Mouse (Mus musculus) MEL (cell line): Measurements from ENCODE around the gene Krtcap2. TPM values are rescaled to one million over a fixed set of nuclear protein-coding genes. Genes with fewer than 3 reads are reported as not detected.
"Not testable (repeated sequence)": the region's sequence is repeated elsewhere in the genome, so short reads cannot be mapped to it uniquely, and the experiment has no call there.

Source experiments
- DNase-seq: peaks from one replicate; pipeline ENCODE4 v3.0.0; 2011; ENCODE audit warnings: low read depth, low spot score
- H3K27ac ChIP-seq: 2 replicates; pipeline ENCODE4 v1.5.1; 2012; ENCODE audit warnings: low read depth, mild to moderate bottlenecking, control low read depth, low read length, moderate library complexity; ENCODE audit not compliant: control insufficient read depth
- H3K27me3 ChIP-seq, 2 experiments: fragments of 150-350 bp in 1 of 2; sonication (generic) in 1 of 2; 2 replicates each; pipeline ENCODE4 v1.6.1; 2012; ENCODE audit warnings: low read length in 2 of 2, mild to moderate bottlenecking in 2 of 2, improper control_type of control experiment in 1 of 2, moderate library complexity in 1 of 2; ENCODE audit not compliant: insufficient read depth in 2 of 2, control insufficient read depth in 1 of 2
- H3K36me3 ChIP-seq, 2 experiments: 2 replicates each; pipeline ENCODE4 v1.6.1; 2012 to 2014; ENCODE audit warnings: low read length in 2 of 2, improper control_type of control experiment in 1 of 2, inconsistent platforms in 1 of 2, mild to moderate bottlenecking in 1 of 2; ENCODE audit not compliant: insufficient read depth in 2 of 2, control insufficient read depth in 1 of 2
- H3K4me1 ChIP-seq, 2 experiments: fragments of 150-350 bp in 1 of 2; sonication (generic) in 1 of 2; 2 replicates each; pipeline ENCODE4 v1.6.1; 2012; ENCODE audit warnings: low read length in 2 of 2, improper control_type of control experiment in 1 of 2, mild to moderate bottlenecking in 1 of 2; ENCODE audit not compliant: insufficient read depth in 2 of 2, control insufficient read depth in 1 of 2
- H3K4me3 ChIP-seq, 2 experiments: fragments of 150-350 bp in 1 of 2; sonication (generic) in 1 of 2; 2 replicates each; pipeline ENCODE4 v1.5.1; 2012; ENCODE audit warnings: low read depth in 2 of 2, low read length in 2 of 2, mild to moderate bottlenecking in 2 of 2, moderate library complexity in 2 of 2, control low read depth in 1 of 2, improper control_type of control experiment in 1 of 2; ENCODE audit not compliant: control insufficient read depth in 1 of 2, insufficient read depth in 1 of 2
- H3K79me2 ChIP-seq: 2 replicates; pipeline ENCODE4 v1.6.1; 2012; ENCODE audit warnings: mild to moderate bottlenecking, low read length, moderate library complexity; ENCODE audit not compliant: control insufficient read depth, poor library complexity, insufficient read depth
- H3K9ac ChIP-seq: 2 replicates; pipeline ENCODE4 v1.6.1; 2012; ENCODE audit warnings: low read depth, mild to moderate bottlenecking, control low read depth, low read length, moderate library complexity; ENCODE audit not compliant: control insufficient read depth, poor library complexity, severe bottlenecking
- H3K9me3 ChIP-seq: fragments of 150-350 bp; sonication (generic); replicated peaks from 2 replicates; pipeline ENCODE4 v1.6.1; 2012; ENCODE audit warnings: mild to moderate bottlenecking, low read length, improper control_type of control experiment, moderate library complexity; ENCODE audit not compliant: insufficient read depth
- CHD1 ChIP-seq: IDR thresholded peaks from 2 replicates; pipeline ENCODE4 v1.6.1; 2012; ENCODE audit warnings: low read depth, mild to moderate bottlenecking, inconsistent platforms, low read length, improper control_type of control experiment
- E2F4 ChIP-seq: IDR thresholded peaks from 2 replicates; pipeline ENCODE4 v1.6.1; 2011; ENCODE audit warnings: low read depth, low read length, improper control_type of control experiment, borderline replicate concordance
- EP300 ChIP-seq, 2 experiments: IDR thresholded peaks; 2 replicates each; pipeline ENCODE4 v1.6.1; 2011; ENCODE audit warnings: improper control_type of control experiment in 2 of 2, low read length in 2 of 2, low read depth in 1 of 2, mild to moderate bottlenecking in 1 of 2
- GATA1 ChIP-seq: IDR thresholded peaks from 2 replicates; pipeline ENCODE4 v1.6.1; 2011; ENCODE audit warnings: low read depth, low read length, improper control_type of control experiment
- HCFC1 ChIP-seq: IDR thresholded peaks from 2 replicates; pipeline ENCODE4 v1.6.1; 2012; ENCODE audit warnings: low read depth, mild to moderate bottlenecking, inconsistent platforms, low read length, improper control_type of control experiment, moderate library complexity
- KAT2A ChIP-seq: conservative IDR thresholded peaks from 2 replicates; pipeline ENCODE4 v1.6.1; 2012; ENCODE audit warnings: low read depth, low read length, improper control_type of control experiment, inconsistent platforms
- MAZ ChIP-seq: IDR thresholded peaks from 2 replicates; pipeline ENCODE4 v1.6.1; 2012; ENCODE audit warnings: low read depth, mild to moderate bottlenecking, inconsistent platforms, low read length, improper control_type of control experiment
- MYB ChIP-seq: IDR thresholded peaks from 2 replicates; pipeline ENCODE4 v1.6.1; 2011; ENCODE audit warnings: mild to moderate bottlenecking, low read depth, low read length, improper control_type of control experiment
- NRF1 ChIP-seq: IDR thresholded peaks from 2 replicates; pipeline ENCODE4 v1.6.1; 2014; ENCODE audit warnings: low read depth, mild to moderate bottlenecking, inconsistent platforms, low read length, improper control_type of control experiment, moderate library complexity; ENCODE audit not compliant: poor library complexity, insufficient read depth, severe bottlenecking
- POLR2AphosphoS2 ChIP-seq: IDR thresholded peaks from 2 replicates; pipeline ENCODE4 v1.6.1; 2011; ENCODE audit warnings: low read length, improper control_type of control experiment
- RAD21 ChIP-seq: IDR thresholded peaks from 2 replicates; pipeline ENCODE4 v1.6.1; 2011; ENCODE audit warnings: mild to moderate bottlenecking, low read depth, low read length, improper control_type of control experiment
- RCOR1 ChIP-seq: IDR thresholded peaks from 2 replicates; pipeline ENCODE4 v1.6.1; 2012; ENCODE audit warnings: low read depth, mild to moderate bottlenecking, inconsistent platforms, low read length, improper control_type of control experiment
- SMC3 ChIP-seq: IDR thresholded peaks from 2 replicates; pipeline ENCODE4 v1.6.1; 2011; ENCODE audit warnings: low read depth, low read length, improper control_type of control experiment
- TBP ChIP-seq: IDR thresholded peaks from 2 replicates; pipeline ENCODE4 v1.8.0; 2011; ENCODE audit warnings: low read depth, low read length, improper control_type of control experiment
- UBTF ChIP-seq: IDR thresholded peaks from 2 replicates; pipeline ENCODE4 v1.6.1; 2012; ENCODE audit warnings: low read depth, mild to moderate bottlenecking, inconsistent platforms, low read length, improper control_type of control experiment, moderate library complexity, borderline replicate concordance; ENCODE audit not compliant: insufficient read depth
- USF1 ChIP-seq: IDR thresholded peaks from 2 replicates; pipeline ENCODE4 v1.6.1; 2014; ENCODE audit warnings: low read depth, mild to moderate bottlenecking, inconsistent platforms, low read length, improper control_type of control experiment, moderate library complexity
- USF2 ChIP-seq, 2 experiments: IDR thresholded peaks; 2 replicates each; pipeline ENCODE4 v1.6.1; 2011 to 2012; ENCODE audit warnings: improper control_type of control experiment in 2 of 2, low read length in 2 of 2, borderline replicate concordance in 1 of 2, inconsistent platforms in 1 of 2, low read depth in 1 of 2, mild to moderate bottlenecking in 1 of 2; ENCODE audit not compliant: insufficient read depth in 1 of 2
- ZC3H11A ChIP-seq: IDR thresholded peaks from 2 replicates; pipeline ENCODE4 v1.6.1; 2012; ENCODE audit warnings: low read depth, mild to moderate bottlenecking, inconsistent platforms, low read length, improper control_type of control experiment
- ZKSCAN1 ChIP-seq: IDR thresholded peaks from 2 replicates; pipeline ENCODE4 v1.6.1; 2012; ENCODE audit warnings: low read depth, mild to moderate bottlenecking, inconsistent platforms, low read length, improper control_type of control experiment, moderate library complexity
- ZNF384 ChIP-seq: IDR thresholded peaks from 2 replicates; pipeline ENCODE4 v1.6.1; 2012; ENCODE audit warnings: low read depth, mild to moderate bottlenecking, inconsistent platforms, low read length, improper control_type of control experiment
- polyA plus RNA-seq, 2 experiments: library from polyadenylated mRNA; stranded (reverse) in 1 of 2; unstranded in 1 of 2; fragments of >175 nt in 1 of 2; fragments of >200 nt in 1 of 2; gene quantifications; 2 replicates each; pipeline versions ENCODE4 v1.2.1 to v1.2.4; 2012; ENCODE audit warnings: low replicate concordance in 2 of 2, low read depth in 1 of 2; ENCODE audit not compliant: insufficient read length in 2 of 2, insufficient read depth in 1 of 2, missing spikeins in 1 of 2
- total RNA-seq: library from RNA; depleted of rRNA; stranded (reverse); fragments of 300-350 nt; gene quantifications from 2 replicates; pipeline ENCODE4 v1.2.3, GENCODE M21; 2012

The Krtcap2 gene
- total and polyA plus RNA-seq, 3 experiments = 171 to 497 TPM; not detected in 1

- TF ChIP-seq E2F4 (no peak), MYB (no peak)
Measured at GRCm38 (mm10) chr3:89215853-89216252, 29.9 kb upstream of the Krtcap2 start (continued).

- H3K4me3 ChIP-seq = not testable (repeated sequence)
- H3K4me1 ChIP-seq = peaks cover 2 to 14% of the 10 kb centered on the region in 2 experiments; a peak in 3 of 4 replicates
- peak; percentile 46; the same call in 1 of the 2 replicates for TF ChIP-seq ZNF384
- TF ChIP-seq, all 39 proteins: peak for 1; not testable (repeated sequence) for 38
- not testable (repeated sequence) for H3K9ac ChIP-seq, H3K27ac ChIP-seq, DNase-seq, H3K27me3 ChIP-seq, H3K9me3 ChIP-seq
- Histone ChIP-seq H3K36me3 (peaks cover 0 to 10% of the 10 kb centered on the region in 2 experiments; a peak in 2 of 4 replicates), H3K79me2 (peaks cover 10% of the 10 kb centered on the region)
Measured at GRCm38 (mm10) chr3:89216407-89216806, 29.4 kb upstream of the Krtcap2 start.

GRCm38 (mm10) chr3:89218271-89218670 is 27.5 kb upstream of the Krtcap2 start:
- Histone ChIP-seq H3K4me1 (peaks cover 2 to 8% of the 10 kb centered on the region in 2 experiments; a peak in 2 of 4 replicates), H3K27me3 (no peaks in the 10 kb centered on the region), H3K4me3 (no peak overlapping the region), H3K27ac (no peak overlapping the region), H3K9ac (no peak overlapping the region), H3K79me2 (peaks cover 4% of the 10 kb centered on the region), H3K36me3 (peaks cover 0 to 5% of the 10 kb centered on the region in 2 experiments; a peak in 1 of 4 replicates), H3K9me3 (no peaks in the 10 kb centered on the region)
- TF ChIP-seq TBP (no peak), UBTF (no peak), RAD21 (no peak), MYB (no peak), ZC3H11A (no peak), NRF1 (no peak), ZKSCAN1 (no peak), HCFC1 (no peak), RCOR1 (no peak), EP300 (IDR thresholded peaks at IDR 0.05; ENCODE audit: low read depth in 1 of 2, low read length in 2 of 2) (no peak), GATA1 (no peak), MAZ (no peak), POLR2AphosphoS2 (no peak), USF1 (no peak), USF2 (IDR thresholded peaks at IDR 0.05; ENCODE audit: borderline replicate concordance in 1 of 2, insufficient read depth in 1 of 2, low read depth in 1 of 2, low read length in 2 of 2) (no peak), SMC3 (no peak), CHD1 (no peak), KAT2A (no peak)
- DNase-seq = no peak
